Mouse (Mus musculus) CH12F3 (cell line): ENCODE data around the gene Tgm4.

Experiments used
- in situ Hi-C: fragments of 300-500 bp; cut with MboI; formaldehyde crosslinking; loops from 2 replicates; pipeline ENCODE4 v1.14.3; 2020; ENCODE audit warnings: low sequenced_read_pairs

Gene Tgm4

DNA sequence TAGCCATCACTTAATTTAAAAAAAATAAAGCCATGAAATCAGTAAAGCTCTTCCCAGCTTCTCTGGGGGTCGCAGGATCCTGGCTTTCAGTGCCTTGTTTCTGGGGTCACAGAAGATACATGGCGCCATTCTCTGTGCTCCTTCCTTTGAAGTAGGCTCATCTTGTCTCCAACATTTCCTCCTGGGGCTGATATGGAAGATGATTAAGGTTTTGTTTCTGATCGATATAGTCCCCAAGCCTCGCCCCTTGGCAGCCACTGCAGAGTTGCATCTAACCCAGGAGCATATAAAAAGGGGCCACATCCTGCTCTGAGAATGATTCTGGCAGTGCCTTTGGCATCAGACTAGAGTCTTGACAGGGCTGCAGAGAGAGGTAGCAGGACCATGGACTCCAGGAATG lies at the start of gene Tgm4:
Gene Tgm4, plus strand, starts transcription at position 301 of the 400 bp plus-strand sequence.
- in situ Hi-C loops: no loop called here

GRCm38 (mm10) chr9:122998406-122999192 lies 35.9 kb upstream of the Tgm4 start:
- in situ Hi-C loops: no loop called here

DNA sequence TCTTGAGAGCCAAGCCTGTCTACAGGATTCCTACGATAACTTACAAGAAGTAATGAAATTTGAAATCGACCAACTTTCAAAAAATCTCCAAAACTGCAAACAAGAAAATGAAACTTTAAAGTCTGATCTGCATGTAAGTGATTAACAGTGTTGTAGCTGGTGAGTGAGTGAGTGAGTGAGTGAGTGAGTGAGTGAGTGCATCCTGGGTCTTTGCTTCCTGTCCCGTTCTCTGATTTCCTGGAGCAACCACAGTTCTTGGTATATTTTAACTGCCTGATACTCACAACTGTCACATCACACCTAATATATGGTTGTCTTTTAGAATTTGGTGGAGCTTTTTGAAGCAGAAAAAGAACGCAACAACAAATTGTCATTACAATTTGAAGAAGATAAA lies 35.3 kb upstream of the Tgm4 start:
- in situ Hi-C loops: no loop called here

GRCm38 (mm10) chr9:123004718-123005117 lies 29.8 kb upstream of the Tgm4 start:
- in situ Hi-C loops: no loop called here

DNA sequence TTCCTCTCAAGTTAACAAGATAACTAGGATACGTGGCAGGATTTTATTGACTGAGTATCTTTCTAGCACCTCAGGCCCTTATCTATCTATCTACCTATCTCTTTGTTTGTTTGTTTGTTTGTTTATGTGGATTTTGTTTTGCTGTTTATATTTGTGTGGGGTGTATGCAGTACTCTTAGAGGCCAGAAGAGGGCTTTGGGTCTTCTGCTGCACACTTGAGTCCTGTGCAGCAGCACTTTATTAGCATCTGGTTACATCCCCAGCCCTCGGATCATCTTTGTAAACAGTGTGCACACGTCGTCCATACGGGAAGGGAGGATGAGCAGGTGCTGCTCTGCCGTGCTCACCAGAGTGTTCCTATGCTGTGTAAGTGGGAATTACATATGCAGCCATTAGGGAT lies 28.5 kb upstream of the Tgm4 start:
- in situ Hi-C loops: no loop called here

DNA sequence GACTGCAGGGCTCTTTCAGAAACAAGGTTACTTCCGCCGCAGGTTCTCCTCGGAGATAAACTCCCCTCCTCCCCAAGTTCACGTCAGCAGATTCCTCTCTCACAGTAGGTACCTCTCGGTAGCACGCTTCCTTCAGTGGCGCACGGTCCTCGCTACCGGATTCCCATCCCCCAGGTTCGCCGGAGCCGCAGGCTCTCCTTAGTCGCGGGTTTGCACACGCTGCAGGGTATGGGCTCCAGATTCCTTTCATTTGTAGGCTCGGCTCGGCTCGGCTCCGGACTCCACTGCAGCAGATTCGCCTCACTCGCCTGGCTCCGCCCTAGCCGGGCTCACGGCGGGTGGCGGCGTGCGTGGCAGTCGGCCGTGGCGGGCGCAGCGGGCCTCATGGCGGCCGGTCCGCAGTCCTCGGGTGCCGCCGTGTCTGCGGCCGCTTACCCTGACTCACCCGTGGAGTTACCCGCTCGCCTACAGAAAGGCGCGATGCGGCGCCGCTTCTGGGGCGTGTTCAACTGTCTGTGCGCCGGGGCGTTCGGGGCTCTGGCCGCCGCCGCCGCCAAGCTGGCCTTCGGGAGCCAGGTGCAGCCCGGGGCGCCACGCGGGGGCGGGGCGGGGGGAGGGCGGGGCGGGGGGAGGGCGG lies 13.4 kb upstream of the Tgm4 start, which contains the start of gene Tmem42:
Gene Tmem42, plus strand, starts transcription at position 332 of the 637 bp plus-strand sequence.
- in situ Hi-C loops: no loop called here

DNA sequence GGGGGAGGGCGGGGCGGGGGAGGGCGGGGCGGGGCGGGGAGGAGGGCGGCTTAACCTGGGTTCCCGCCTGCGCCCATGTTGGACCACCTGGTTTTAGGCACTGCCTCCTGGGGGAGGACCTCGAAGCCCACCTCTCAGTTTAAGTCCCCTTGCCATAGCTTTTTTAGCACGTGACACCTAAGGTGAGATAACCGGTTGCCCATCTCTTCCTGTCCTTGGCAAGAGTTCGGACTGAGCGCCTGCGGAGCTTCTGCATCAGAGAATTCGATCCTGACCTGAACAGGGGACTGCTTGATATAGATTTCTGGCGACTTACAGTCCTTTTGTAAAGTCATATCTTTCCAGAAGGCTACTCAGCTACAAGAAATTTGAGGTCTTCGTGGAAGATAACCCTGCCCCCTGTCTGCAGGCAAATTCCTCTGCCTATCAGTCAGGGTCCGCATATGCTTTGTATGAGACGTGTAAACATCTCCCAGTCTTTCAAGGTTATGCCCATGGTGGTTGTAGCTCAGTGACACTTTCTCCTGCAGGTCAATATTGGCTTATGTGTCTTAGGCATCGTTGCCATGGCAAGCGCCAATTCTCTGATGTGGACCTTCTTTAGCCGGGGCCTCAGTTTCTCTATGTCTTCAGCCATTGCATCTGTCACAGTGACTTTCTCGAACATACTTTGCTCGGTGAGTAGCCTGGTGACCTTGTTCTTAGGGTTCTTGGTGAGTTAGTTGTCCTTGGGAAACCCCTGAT lies 12.7 kb upstream of the Tgm4 start:
- in situ Hi-C loops: no loop called here

DNA sequence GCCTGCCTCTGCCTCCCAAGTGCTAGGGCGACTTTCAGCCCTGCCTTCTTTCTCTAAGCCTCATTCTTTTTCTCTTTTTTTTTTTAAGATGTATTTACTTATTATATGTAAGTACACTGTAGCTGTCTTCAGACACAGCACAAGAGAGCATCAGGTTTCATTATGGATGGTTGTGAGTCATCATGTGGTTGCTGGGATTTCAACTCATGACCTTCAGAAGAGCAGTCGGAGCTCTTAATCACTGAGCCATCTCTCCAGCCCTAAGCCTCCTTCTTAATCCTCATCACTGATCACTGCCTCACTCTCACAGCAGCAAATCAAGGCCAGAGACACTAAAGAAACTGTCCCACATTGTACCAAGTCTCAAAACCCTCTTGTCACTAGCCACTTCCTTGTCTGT lies 10.3 kb upstream of the Tgm4 start:
- in situ Hi-C loops: no loop called here

DNA sequence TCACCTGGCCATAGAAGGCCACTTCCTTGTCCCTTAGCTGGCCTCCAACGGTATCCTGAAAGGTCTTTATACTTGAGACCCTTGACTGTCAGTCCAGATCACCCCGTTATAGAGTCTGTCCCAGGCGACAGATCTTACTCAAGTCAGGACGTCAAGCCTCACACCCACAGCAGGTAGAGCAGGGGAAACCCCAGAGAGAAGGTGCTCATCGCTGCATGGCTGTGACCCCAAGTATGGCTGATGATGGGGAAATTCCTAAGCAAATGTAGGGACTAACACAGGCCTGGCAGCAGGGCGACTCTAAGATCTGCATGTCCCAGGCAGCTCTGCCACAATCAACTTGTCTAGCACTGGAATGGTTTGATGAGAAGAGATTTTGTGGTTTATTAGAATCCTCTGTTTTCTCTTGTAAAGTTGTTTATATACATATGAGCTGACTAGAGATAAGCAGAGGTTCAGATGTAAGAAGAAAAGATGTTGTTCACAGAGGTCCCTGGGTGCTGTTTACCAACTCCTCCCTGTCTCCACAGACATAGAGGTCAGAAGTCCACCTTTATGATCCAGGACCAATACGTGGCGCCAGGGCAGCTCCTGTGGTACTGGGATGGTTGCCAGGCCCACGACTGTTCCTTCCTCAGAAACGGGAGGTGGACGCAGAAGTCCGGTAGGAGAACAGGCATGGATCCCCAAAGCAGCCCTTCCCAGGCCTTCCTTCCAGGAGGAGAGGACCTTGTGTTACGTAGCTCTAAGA lies 2.9 kb upstream of the Tgm4 start:
- in situ Hi-C loops: no loop called here

DNA sequence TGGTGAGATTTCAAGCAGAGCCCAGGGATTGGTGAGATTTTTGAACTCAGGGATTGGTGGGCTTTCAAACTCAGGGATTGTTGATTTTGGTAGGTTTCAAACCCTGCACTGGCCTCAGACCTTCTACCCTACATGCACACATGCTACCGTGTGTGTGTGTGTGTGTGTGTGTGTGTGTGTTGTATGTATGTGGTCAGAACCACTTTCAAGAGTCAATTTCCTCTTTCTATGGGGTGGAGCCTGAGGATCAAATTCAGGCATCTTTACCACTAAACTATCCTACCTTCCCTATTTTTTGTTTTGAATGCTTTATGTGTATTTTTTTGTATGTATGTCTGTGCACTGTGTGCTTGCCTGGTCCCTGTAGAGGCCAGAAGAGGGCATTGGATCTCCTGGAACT lies 13.1 kb downstream of the Tgm4 start:
- in situ Hi-C loops: no loop called here

GRCm38 (mm10) chr9:123058724-123059292 lies 24.3 kb downstream of the Tgm4 start:
- in situ Hi-C loops: no loop called here

- in situ Hi-C loops: no loop called here
Observed at GRCm38 (mm10) chr9:123060172-123060571, 25.6 kb downstream of the Tgm4 start.

- in situ Hi-C loops: no loop called here
Observed at GRCm38 (mm10) chr9:123079149-123079548, 44.6 kb downstream of the Tgm4 start.

GRCm38 (mm10) chr9:123080355-123080754 lies 45.8 kb downstream of the Tgm4 start:
- in situ Hi-C loops: no loop called here

DNA sequence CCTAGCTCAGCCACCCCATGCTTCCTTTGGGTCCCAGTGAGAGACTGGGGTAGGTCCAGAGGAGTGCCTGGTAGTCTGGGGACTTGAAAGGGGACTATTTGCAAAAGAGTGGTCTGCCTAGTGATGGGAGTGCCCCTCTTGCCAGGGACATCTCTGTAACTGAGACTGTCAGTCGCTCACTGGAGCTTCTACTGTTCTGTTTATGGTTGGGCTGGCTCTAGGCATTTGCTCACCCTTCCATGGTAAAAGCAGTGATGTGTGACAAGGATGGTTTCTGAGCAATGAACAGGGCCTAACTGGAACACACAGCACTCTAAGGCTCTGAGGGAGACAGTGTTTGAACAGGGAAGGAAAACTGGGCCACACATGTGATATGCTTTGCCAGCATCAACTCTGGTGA lies 46.3 kb downstream of the Tgm4 start:
- in situ Hi-C loops: no loop called here

GRCm38 (mm10) chr9:123085373-123085772 lies 50.8 kb downstream of the Tgm4 start:
- in situ Hi-C loops: no loop called here

GRCm38 (mm10) chr9:123087558-123087957 lies 53.0 kb downstream of the Tgm4 start:
- in situ Hi-C loops: no loop called here

DNA sequence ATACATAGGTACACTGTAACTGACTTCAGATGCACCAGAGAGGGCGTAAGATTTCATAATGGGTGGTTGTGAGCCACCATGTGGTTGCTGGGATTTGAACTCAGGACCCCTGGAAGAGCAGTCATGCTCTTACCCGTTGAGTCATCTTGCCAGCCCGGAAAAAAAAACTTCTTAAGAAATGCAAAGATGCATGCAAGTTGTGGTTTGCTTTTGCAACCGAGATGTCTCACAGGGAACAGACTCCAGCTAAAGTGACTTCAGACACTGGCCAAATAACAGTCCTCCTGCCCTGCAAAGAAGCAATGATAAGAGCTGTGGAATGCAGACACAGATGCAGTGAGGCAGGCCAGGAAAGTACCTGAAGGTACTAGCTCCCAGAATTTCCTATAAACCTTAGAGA lies 56.3 kb downstream of the Tgm4 start:
- in situ Hi-C loops: no loop called here

DNA sequence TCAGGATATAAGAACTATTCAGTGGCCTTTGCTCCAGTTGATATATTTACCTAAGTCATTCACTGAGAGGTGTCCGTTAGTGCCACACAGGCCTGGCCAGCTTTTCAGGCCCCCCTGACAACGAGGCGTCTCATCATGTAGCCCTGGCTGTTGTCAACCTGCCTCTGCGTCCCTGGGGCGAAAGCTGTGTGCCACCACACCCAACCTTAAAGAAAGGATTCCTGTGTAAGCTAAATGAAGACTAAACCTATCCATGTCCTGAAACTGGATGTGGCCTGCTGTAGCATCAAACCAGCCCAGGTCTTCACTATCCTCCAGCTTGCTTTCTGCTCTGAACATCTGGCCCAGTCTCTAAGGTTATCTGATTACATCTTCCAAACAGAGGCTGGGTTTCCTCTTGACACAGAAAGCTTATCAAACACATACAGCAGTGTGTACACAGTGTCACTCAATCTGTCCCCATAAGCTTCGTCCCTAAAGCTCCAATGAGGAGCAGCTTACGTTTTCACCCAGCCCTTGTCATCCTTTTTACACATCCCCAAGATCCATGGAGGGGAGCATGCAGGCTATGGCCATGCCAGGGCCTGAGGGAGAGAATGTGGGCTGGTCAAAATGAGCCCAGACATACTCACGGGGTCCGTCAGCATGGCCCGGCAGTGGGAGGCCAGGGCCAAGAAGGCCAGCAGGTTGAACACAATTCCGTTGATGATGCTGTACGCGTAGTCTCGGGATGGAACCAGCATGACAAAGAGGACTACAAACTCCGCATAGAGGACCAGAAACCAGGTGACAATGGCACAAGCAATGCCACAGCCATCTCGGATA lies 65.3 kb downstream of the Tgm4 start:
- in situ Hi-C loops: no loop called here

DNA sequence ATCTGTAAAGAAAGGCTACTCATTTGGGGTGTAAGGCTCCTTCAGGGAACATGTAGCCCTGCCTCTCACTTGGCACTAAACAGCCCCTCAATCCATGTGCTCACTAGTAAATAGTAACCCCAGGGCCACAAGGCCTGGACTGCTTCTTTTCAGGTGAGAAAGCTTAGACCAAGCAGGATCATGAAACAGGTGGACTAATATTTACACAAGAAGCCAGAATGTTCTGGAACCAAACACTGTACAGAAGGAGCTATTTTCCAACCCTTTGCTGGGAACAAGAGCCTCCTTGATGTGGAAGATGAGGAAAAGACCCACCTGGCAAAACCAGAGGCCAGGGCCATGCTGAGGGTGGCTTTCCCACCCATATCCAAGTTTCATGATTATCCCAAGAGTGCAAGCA lies 68.9 kb downstream of the Tgm4 start:
- in situ Hi-C loops: no loop called here
